Mouse (Mus musculus) forebrain, embryonic 12.5 days (tissue): ENCODE measurements around the gene Sult6b2. TPM values are rescaled to one million over a fixed set of nuclear protein-coding genes. Genes with fewer than 3 reads are reported as not detected.

Experiments
- ATAC-seq: fragments of 200-750 bp; cut with Nextera tagmentation; 2 replicates; pipeline ENCODE4 v1.8.0; 2017; ENCODE audit warnings: moderate TSS enrichment; ENCODE audit not compliant: low FRiP score
- H3K27ac ChIP-seq: fragments of 300-500 bp; sonication (generic); 2 replicates; pipeline ENCODE4 v1.5.1; 2016; ENCODE audit warnings: mild to moderate bottlenecking
- H3K27me3 ChIP-seq: fragments of 300-500 bp; sonication (generic); 2 replicates; pipeline ENCODE4 v1.6.1; 2016; ENCODE audit warnings: mild to moderate bottlenecking
- H3K36me3 ChIP-seq: fragments of 300-500 bp; sonication (generic); replicated peaks from 2 replicates; pipeline ENCODE4 v1.6.1; 2016; ENCODE audit warnings: mild to moderate bottlenecking
- H3K4me1 ChIP-seq: fragments of 300-500 bp; sonication (generic); 2 replicates; pipeline ENCODE4 v1.6.1; 2016
- H3K4me2 ChIP-seq: fragments of 300-500 bp; sonication (generic); 2 replicates; pipeline ENCODE4 v1.6.1; 2016; ENCODE audit warnings: mild to moderate bottlenecking, moderate library complexity
- H3K4me3 ChIP-seq: fragments of 300-500 bp; sonication (generic); replicated peaks from 2 replicates; pipeline ENCODE4 v1.5.1; 2016; ENCODE audit warnings: mild to moderate bottlenecking
- H3K9ac ChIP-seq: fragments of 300-500 bp; sonication (generic); 2 replicates; pipeline ENCODE4 v1.6.1; 2016; ENCODE audit warnings: mild to moderate bottlenecking
- H3K9me3 ChIP-seq: fragments of 300-500 bp; sonication (generic); 2 replicates; pipeline ENCODE4 v1.6.1; 2016
- WGBS: fragments of 180-500 bp; shearing (Covaris S2); methylation state at CpG from one replicate; pipeline ENCODE4 v1.1.7; 2016; 5-methylcytosine and 5-hydroxymethylcytosine counted together
- polyA plus RNA-seq: library from polyadenylated mRNA; unstranded; fragments of >200 nt; fragmentation: Nextera tagmentation; extraction: Ambion mirVana; gene quantifications from 2 replicates; pipeline ENCODE4 v1.2.1, GENCODE M21; 2016

Gene Sult6b2
- polyA plus RNA-seq, 1 experiment from 2014 or later = 0.17 TPM

DNA sequence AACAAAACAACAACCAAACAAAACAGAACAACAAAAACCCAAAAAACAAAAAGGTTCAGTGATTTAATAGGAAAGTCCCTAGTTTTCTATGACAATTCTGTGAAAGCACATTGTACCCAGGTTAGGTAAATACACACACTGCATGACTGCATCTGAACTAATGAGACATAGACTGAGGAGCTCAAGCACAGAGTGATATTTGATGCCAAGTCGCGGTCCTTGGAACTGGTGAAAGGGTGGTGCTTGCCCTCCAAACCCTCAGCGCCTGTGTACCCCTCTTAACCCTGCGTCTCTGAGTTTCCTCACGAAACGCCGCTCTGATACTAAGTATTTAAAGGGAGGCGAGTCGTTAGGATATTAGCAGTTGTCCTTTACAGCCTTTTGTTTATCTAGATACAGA, 37.0 kb downstream of the Sult6b2 start:
- ATAC-seq = no peak
- H3K27me3 ChIP-seq = no peaks in the 10 kb centered on the region
- whole genome bisulfite sequencing = 92% methylated on average over 9 of the region's 9 CpGs
- no peak overlapping the region for H3K4me3 ChIP-seq
- H3K4me1 ChIP-seq = no peaks in the 10 kb centered on the region
- no peak overlapping the region for H3K27ac ChIP-seq
- no peak overlapping the region for H3K9ac ChIP-seq
- no peak overlapping the region for H3K4me2 ChIP-seq
- peaks cover 82% of the 10 kb centered on the region for H3K36me3 ChIP-seq
- H3K9me3 ChIP-seq = no peaks in the 10 kb centered on the region

- H3K9me3 ChIP-seq = no peaks in the 10 kb centered on the region
- H3K9ac ChIP-seq = no peak overlapping the region
- H3K27me3 ChIP-seq = no peaks in the 10 kb centered on the region
- no peak overlapping the region for H3K27ac ChIP-seq
- no peak overlapping the region for H3K4me2 ChIP-seq
- H3K36me3 ChIP-seq = peaks cover 67% of the 10 kb centered on the region
- peaks cover 2% of the 10 kb centered on the region; the same call in 1 of the 2 replicates for H3K4me1 ChIP-seq
- 79% methylated on average over 2 of the region's 2 CpGs for WGBS
- no peak overlapping the region for H3K4me3 ChIP-seq
- no peak for ATAC-seq
These were observed 39.4 kb downstream of the Sult6b2 start for GRCm38 (mm10) chr6:142764933-142765332.

GRCm38 (mm10) chr6:142759633-142760032, 44.7 kb downstream of the Sult6b2 start:
- Histone ChIP-seq H3K36me3 (peaks cover 15% of the 10 kb centered on the region), H3K27ac (no peak overlapping the region), H3K4me1 (peaks cover 26% of the 10 kb centered on the region), H3K27me3 (peaks cover 13% of the 10 kb centered on the region), H3K4me2 (no peak overlapping the region), H3K9ac (no peak overlapping the region), H3K9me3 (no peaks in the 10 kb centered on the region), H3K4me3 (no peak overlapping the region)
- ATAC-seq = no peak
- 93% methylated on average over 2 of the region's 2 CpGs for WGBS

- Histone ChIP-seq H3K4me3 (no peak overlapping the region), H3K9me3 (no peaks in the 10 kb centered on the region), H3K36me3 (peaks cover 7% of the 10 kb centered on the region; the same call in 1 of the 2 replicates), H3K4me1 (peaks cover 26% of the 10 kb centered on the region), H3K9ac (no peak overlapping the region), H3K27me3 (peaks cover 20% of the 10 kb centered on the region), H3K27ac (no peak overlapping the region), H3K4me2 (no peak overlapping the region)
- ATAC-seq = no peak
- 93% methylated on average over 6 of the region's 6 CpGs for WGBS
These were observed 45.7 kb downstream of the Sult6b2 start for GRCm38 (mm10) chr6:142758562-142758961.

DNA sequence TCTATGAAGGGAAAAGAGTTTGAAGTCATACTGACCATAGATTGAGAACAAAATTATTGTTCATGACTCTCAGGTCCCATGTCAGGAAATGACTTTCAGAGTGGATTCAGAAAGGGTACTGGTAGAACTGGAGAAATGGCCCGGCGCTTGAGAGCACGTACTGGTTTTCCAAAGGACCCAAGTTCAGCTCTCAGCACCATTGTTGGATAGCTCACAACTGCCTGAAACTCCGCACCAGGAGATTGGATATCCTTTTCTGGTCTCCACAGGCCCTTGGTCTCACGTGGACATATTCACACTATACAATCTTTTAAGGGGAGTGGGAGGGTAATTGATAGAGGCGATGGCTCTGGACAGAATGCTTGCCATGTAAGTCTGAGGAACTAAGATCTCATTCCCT, 46.3 kb downstream of the Sult6b2 start:
- Histone ChIP-seq H3K4me1 (peaks cover 26% of the 10 kb centered on the region), H3K9ac (peak overlapping the region; percentile 38; the same call in 1 of the 2 replicates)

GRCm38 (mm10) chr6:142757334-142757965, 46.9 kb downstream of the Sult6b2 start:
- 51% methylated on average over 10 of the region's 10 CpGs for WGBS

More for the DNA sequence above, 46.3 kb downstream of the Sult6b2 start:
- no peaks in the 10 kb centered on the region for H3K9me3 ChIP-seq
- peak overlapping the region; percentile 70 for H3K4me2 ChIP-seq
- no peak overlapping the region for H3K27ac ChIP-seq
- WGBS = 94% methylated on average over 6 of the region's 6 CpGs
- ATAC-seq = no peak
- H3K36me3 ChIP-seq = peaks cover 7% of the 10 kb centered on the region; the same call in 1 of the 2 replicates
- H3K27me3 ChIP-seq = peaks cover 26% of the 10 kb centered on the region
- peak overlapping the region; percentile 91; the same call in 1 of the 2 replicates for H3K4me3 ChIP-seq

GRCm38 (mm10) chr6:142756507-142757333, 47.6 kb downstream of the Sult6b2 start, which contains the start of gene Cmas:
Gene Cmas, plus strand, starts transcription at chr6:142756686.
- peak; percentile 97 for ATAC-seq
- Histone ChIP-seq H3K9ac (peak within 1 kb of the TSS; percentile 89), H3K36me3 (peaks cover 5% of the 10 kb centered on the region; the same call in 1 of the 2 replicates), H3K4me3 (peak within 1 kb of the TSS; percentile 91), H3K4me2 (peak within 1 kb of the TSS; percentile 70), H3K9me3 (no peaks in the 10 kb centered on the region), H3K27ac (peak within 1 kb of the TSS; percentile 79), H3K4me1 (peaks cover 26% of the 10 kb centered on the region), H3K27me3 (peaks cover 27% of the 10 kb centered on the region)
- WGBS = 2% methylated on average over 45 of the region's 68 CpGs

More at GRCm38 (mm10) chr6:142757334-142757965, 46.9 kb downstream of the Sult6b2 start:
- Histone ChIP-seq H3K4me1 (peaks cover 26% of the 10 kb centered on the region), H3K4me2 (peak overlapping the region; percentile 70), H3K36me3 (peaks cover 7% of the 10 kb centered on the region; the same call in 1 of the 2 replicates), H3K27ac (peak overlapping the region; percentile 79), H3K9ac (peak overlapping the region; percentile 89), H3K9me3 (no peaks in the 10 kb centered on the region), H3K4me3 (peak overlapping the region; percentile 91), H3K27me3 (peaks cover 27% of the 10 kb centered on the region)
- no peak for ATAC-seq

- Histone ChIP-seq H3K9ac (no peak overlapping the region), H3K9me3 (no peaks in the 10 kb centered on the region), H3K27ac (no peak overlapping the region), H3K4me2 (no peak overlapping the region), H3K4me1 (peaks cover 8% of the 10 kb centered on the region), H3K36me3 (no peaks in the 10 kb centered on the region), H3K27me3 (peaks cover 27% of the 10 kb centered on the region), H3K4me3 (no peak overlapping the region)
- ATAC-seq = no peak
- 41% methylated on average over 14 of the region's 14 CpGs for WGBS
These were observed 51.7 kb downstream of the Sult6b2 start for GRCm38 (mm10) chr6:142752331-142753246.

GRCm38 (mm10) chr6:142751365-142751764, 52.9 kb downstream of the Sult6b2 start:
- Histone ChIP-seq H3K9ac (no peak overlapping the region), H3K27me3 (peaks cover 27% of the 10 kb centered on the region), H3K4me1 (peaks cover 3% of the 10 kb centered on the region; the same call in 1 of the 2 replicates), H3K4me3 (no peak overlapping the region), H3K27ac (no peak overlapping the region), H3K36me3 (no peaks in the 10 kb centered on the region), H3K4me2 (no peak overlapping the region), H3K9me3 (no peaks in the 10 kb centered on the region)
- no peak for ATAC-seq
- WGBS = 57% methylated on average over 9 of the region's 9 CpGs

DNA sequence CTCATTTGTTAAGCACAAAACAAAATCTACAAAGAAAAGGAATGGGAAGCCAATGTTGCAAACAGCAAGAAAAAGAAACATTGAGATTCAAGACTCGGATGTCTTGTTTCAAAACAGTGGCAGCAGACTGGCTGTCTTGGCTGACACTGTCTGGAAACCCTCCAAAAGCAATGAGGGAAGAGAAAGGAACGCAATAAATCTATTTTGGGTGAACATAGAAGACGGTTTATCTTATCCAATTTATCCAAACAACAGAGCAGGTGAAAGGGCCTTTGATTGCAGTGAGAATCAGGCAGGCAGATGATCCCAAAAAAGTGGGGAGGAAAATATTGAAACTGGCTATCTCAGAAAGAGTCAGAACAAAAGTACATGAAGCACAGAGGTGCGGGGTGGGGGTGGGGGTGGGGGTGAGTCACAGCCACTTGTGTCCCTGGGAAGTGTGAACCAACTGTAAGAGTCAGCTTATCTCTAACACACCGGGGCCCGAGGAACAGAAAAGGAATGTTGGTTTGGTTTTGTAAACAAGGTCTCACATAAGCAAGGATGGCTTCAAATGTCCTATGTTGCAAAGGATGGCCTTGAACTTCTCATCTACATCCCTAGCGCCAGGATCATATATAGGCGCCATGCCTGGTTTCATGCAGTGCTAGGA, 56.1 kb downstream of the Sult6b2 start:
- Histone ChIP-seq H3K27ac (no peak overlapping the region), H3K4me2 (no peak overlapping the region), H3K4me3 (no peak overlapping the region), H3K36me3 (no peaks in the 10 kb centered on the region), H3K27me3 (peaks cover 4% of the 10 kb centered on the region; the same call in 1 of the 2 replicates), H3K4me1 (no peaks in the 10 kb centered on the region), H3K9ac (no peak overlapping the region), H3K9me3 (no peaks in the 10 kb centered on the region)
- ATAC-seq = no peak
- 86% methylated on average over 8 of the region's 8 CpGs for WGBS

DNA sequence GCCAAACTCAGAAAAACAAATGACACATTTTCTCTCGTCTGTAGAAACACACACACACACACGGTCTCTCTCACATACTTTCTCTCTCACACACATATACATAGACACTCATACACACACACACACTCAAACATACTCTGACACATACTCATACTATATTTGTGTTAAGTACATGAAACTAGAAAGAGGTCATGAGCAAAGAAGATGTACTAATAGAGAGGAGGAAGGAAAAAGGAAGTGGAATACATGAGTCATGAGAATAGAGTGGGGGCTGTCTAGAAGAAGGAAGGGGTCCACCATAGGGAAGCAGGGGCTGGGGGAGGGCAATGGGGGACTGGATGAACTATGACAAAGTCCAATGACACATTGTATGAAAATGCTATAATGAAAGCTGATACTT, 57.1 kb downstream of the Sult6b2 start:
- ATAC-seq = no peak
- no peak overlapping the region for H3K9ac ChIP-seq
- no peak overlapping the region for H3K27ac ChIP-seq
- H3K4me1 ChIP-seq = no peaks in the 10 kb centered on the region
- WGBS = 80% methylated on average over 2 of the region's 2 CpGs
- no peaks in the 10 kb centered on the region for H3K9me3 ChIP-seq
- no peak overlapping the region for H3K4me2 ChIP-seq
- no peaks in the 10 kb centered on the region for H3K36me3 ChIP-seq
- H3K4me3 ChIP-seq = no peak overlapping the region
- H3K27me3 ChIP-seq = no peaks in the 10 kb centered on the region
